Mouse (Mus musculus) E14TG2a.4 (cell line): ENCODE results near the gene 4930503B20Rik.

ENCODE experiments used
- CTCF ChIP-seq: conservative IDR thresholded peaks from 2 replicates; pipeline ENCODE4 v1.5.1; 2014; ENCODE audit warnings: low read length
- POU5F1 ChIP-seq: IDR thresholded peaks from 2 replicates; pipeline ENCODE4 v1.6.1; 2014; ENCODE audit warnings: low read length, borderline replicate concordance

GRCm38 (mm10) chr3:146598411-146598810 is 52.7 kb downstream of the 4930503B20Rik start:
- TF ChIP-seq CTCF, result no peak
- no peak for TF ChIP-seq POU5F1
